Mouse (Mus musculus) cerebellum, adult 9-11 months (tissue): ENCODE data around the gene Tenm3.
"Not testable (repeated sequence)": the region's sequence is repeated elsewhere in the genome, so short reads cannot be mapped to it uniquely, and the experiment has no call there.

Experiments used
- DNase-seq: peaks from one replicate; pipeline ENCODE4 v3.0.0; 2022

The Tenm3 gene

GRCm38 (mm10) chr8:48180146-48180545 lies 663.6 kb downstream of the Tenm3 start:
- DNase-seq = not testable (repeated sequence)

DNA sequence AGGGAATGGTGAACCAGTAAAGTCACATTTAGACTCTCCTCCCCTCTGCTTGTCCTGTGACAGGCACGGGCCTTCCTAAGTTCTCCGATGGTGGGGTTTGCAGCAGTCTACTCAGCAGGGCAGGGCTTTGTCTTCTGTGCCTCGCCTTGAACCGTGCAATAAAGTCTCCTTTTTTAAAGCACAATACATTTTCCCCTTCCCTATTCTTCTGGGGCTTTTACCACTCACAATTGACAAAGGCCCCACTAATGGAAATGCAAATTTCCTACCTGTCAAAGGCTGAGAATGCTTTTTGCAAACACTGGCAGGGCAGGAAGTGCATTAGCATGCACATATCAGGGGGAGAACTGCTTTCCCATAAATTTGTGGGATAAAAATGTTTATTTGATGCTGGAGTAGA lies 664.8 kb downstream of the Tenm3 start:
- no peak for DNase-seq

DNA sequence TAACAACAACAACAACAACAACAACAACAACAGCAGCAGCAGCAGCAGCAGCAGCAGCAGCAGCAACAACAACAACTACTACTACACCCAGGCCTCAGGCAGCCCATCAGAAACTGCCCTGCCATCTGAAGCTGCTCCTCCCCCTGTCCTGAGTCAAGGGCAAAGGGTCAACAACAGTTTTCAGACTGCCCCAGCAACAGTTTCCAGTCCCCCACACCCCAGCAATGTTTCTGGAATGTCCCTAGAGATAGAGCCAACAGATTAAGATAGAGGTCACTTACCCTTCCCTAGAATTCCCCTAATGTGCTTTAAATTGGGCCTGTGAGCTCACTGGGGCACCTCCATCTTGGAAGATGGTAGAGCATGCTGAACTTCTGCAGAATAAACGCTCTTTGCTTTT lies 665.9 kb downstream of the Tenm3 start:
- no peak for DNase-seq
